Mouse (Mus musculus) heart, adult 2 months (tissue): ENCODE results near the gene Fgfr3.

Experiments used
- CTCF ChIP-seq: fragments of 200-600 bp; IDR thresholded peaks from 2 replicates; pipeline ENCODE4 v1.8.1; 2022; ENCODE audit warnings: antibody characterized with exemption, mild to moderate bottlenecking, moderate library complexity
- POLR2A ChIP-seq: fragments of 200-500 bp; IDR thresholded peaks from 2 replicates; pipeline ENCODE4 v1.6.1; 2011; ENCODE audit warnings: mild to moderate bottlenecking, low read depth, low read length, control low read depth; ENCODE audit not compliant: insufficient read depth

DNA sequence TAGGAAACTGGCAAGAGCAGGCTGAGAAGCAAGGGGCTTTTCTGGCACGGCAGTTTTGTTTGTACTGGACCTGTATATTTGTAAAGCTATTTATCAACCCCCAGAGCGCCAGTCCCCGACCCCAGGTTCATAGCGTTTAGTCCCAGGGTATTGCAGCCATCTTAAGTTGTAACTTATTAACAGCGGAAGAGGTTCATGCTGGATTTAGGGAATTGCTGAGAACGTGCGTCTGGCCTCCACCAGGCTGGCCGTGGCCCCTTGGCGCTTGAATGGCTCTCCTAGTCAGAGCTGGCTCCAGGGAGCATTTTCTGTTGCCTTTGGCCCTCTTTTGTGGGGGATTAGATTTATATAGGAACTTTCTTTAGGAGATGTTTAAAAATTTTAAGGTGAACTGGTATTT lies 14.8 kb downstream of the Fgfr3 start:
- no peak for TF ChIP-seq CTCF
- TF ChIP-seq POLR2A = no peak
